Mouse (Mus musculus) midbrain, embryonic 16.5 days (tissue): ENCODE measurements around the gene Efna3. TPM values are rescaled to one million over a fixed set of nuclear protein-coding genes. Genes with fewer than 3 reads are reported as not detected.

Experiments used
- polyA plus RNA-seq: library from polyadenylated mRNA; unstranded; fragments of >200 nt; fragmentation: Nextera tagmentation; extraction: Ambion mirVana; gene quantifications from 2 replicates; pipeline ENCODE4 v1.2.1, GENCODE M21; 2015

Gene Efna3
- polyA plus RNA-seq, 1 experiment from 2014 or later, result 59.0 TPM

Other genes starting within 250 kb of the Efna3 start
- 101 and 103 TPM in 2 replicates for gene Rusc1, start 229.7 kb downstream of the Efna3 start, polyA plus RNA-seq
- 0.14 TPM in 1 of 2 replicates, not detected in the other for gene Gm43738, start 221.9 kb downstream of the Efna3 start, polyA plus RNA-seq
- 512 and 577 TPM in 2 replicates for gene Fdps, start 221.0 kb downstream of the Efna3 start, polyA plus RNA-seq
- 0.30 TPM in 1 of 2 replicates, not detected in the other for gene Pklr, start 186.8 kb downstream of the Efna3 start, polyA plus RNA-seq
- gene Hcn3, start 162.8 kb downstream of the Efna3 start, polyA plus RNA-seq, result 59.1 and 65.9 TPM in 2 replicates
- 15.9 and 19.7 TPM in 2 replicates for gene Clk2, start 158.2 kb downstream of the Efna3 start, polyA plus RNA-seq
- gene Scamp3, start 145.5 kb downstream of the Efna3 start, polyA plus RNA-seq, result 145 and 152 TPM in 2 replicates
- 31.8 and 33.6 TPM in 2 replicates for gene Fam189b, start 139.8 kb downstream of the Efna3 start, polyA plus RNA-seq
- gene Gba, start 120.0 kb downstream of the Efna3 start, polyA plus RNA-seq, result 46.4 and 49.0 TPM in 2 replicates
- gene Thbs3, start 107.8 kb downstream of the Efna3 start, polyA plus RNA-seq, result 52.2 and 53.6 TPM in 2 replicates
- 145 and 150 TPM in 2 replicates for gene Mtx1, start 95.9 kb downstream of the Efna3 start, polyA plus RNA-seq
- 0.57 and 1.5 TPM in 2 replicates for gene Muc1, start 93.9 kb downstream of the Efna3 start, polyA plus RNA-seq
- gene Krtcap2, start 77.0 kb downstream of the Efna3 start, polyA plus RNA-seq, result 195 TPM in 2 replicates
- gene Trim46, start 76.7 kb downstream of the Efna3 start, polyA plus RNA-seq, result 90.3 and 91.2 TPM in 2 replicates
- gene Dpm3, start 63.6 kb downstream of the Efna3 start, polyA plus RNA-seq, result 60.4 and 64.5 TPM in 2 replicates
- 40.2 and 41.3 TPM in 2 replicates for gene Slc50a1, start 52.4 kb downstream of the Efna3 start, polyA plus RNA-seq
- 6.8 and 7.4 TPM in 2 replicates for gene Efna1, start 41.8 kb downstream of the Efna3 start, polyA plus RNA-seq
- 3.7 and 4.2 TPM in 2 replicates for gene Efna4, start 15.1 kb upstream of the Efna3 start, polyA plus RNA-seq
- 60.6 and 78.2 TPM in 2 replicates for gene Adam15, start 27.0 kb upstream of the Efna3 start, polyA plus RNA-seq
- 0.09 and 0.25 TPM in 2 replicates for gene Dcst2, start 39.0 kb upstream of the Efna3 start, polyA plus RNA-seq
- gene Dcst1, start 42.3 kb upstream of the Efna3 start, polyA plus RNA-seq, result 0.96 and 0.98 TPM in 2 replicates
- 0.49 and 0.61 TPM in 2 replicates for gene Zbtb7b, start 71.8 kb upstream of the Efna3 start, polyA plus RNA-seq
- gene Lenep, start 79.8 kb upstream of the Efna3 start, polyA plus RNA-seq, result 1.4 TPM in 1 of 2 replicates, not detected in the other
- gene Flad1, start 88.9 kb upstream of the Efna3 start, polyA plus RNA-seq, result 35.4 and 39.1 TPM in 2 replicates
- gene Cks1b, start 95.4 kb upstream of the Efna3 start, polyA plus RNA-seq, result 77.1 and 86.2 TPM in 2 replicates
- 13.2 and 14.9 TPM in 2 replicates for gene Shc1, start 95.5 kb upstream of the Efna3 start, polyA plus RNA-seq
- gene Pygo2, start 107.2 kb upstream of the Efna3 start, polyA plus RNA-seq, result 47.6 and 48.7 TPM in 2 replicates
- 14.4 and 18.5 TPM in 2 replicates for gene Pbxip1, start 113.7 kb upstream of the Efna3 start, polyA plus RNA-seq
- 129 and 142 TPM in 2 replicates for gene Pmvk, start 131.6 kb upstream of the Efna3 start, polyA plus RNA-seq
- 9.2 and 10.0 TPM in 2 replicates for gene Kcnn3, start 197.2 kb upstream of the Efna3 start, polyA plus RNA-seq